Mouse (Mus musculus): Measurements from ENCODE around the gene Dctn1. TPM values are rescaled to one million over a fixed set of nuclear protein-coding genes. Genes with fewer than 3 reads are reported as not detected.

Gene Dctn1
- polyA plus RNA-seq, 1 experiment from 2014 or later: 26.9 TPM

DNA sequence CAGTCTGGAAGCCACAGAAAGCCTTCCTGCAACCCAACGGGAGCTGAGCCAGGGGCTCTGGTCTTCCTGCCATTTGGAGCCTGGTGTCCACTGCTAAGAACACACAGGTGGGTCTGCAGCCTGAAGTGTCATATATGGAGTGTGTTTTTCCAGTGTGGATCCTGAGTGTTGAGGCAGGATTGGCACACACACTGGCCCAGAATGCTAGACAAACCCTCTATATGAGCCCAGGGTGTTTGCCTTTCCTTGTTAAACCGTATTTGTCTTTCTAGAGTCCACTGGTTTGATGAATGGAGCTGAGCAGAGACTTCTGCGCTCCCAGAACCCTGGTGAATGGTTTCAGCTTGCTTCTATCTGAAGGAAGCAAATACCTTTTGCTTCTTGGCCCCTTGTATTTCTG lies 54.1 kb downstream of the Dctn1 start, which contains the start of gene Slc4a5:
Slc4a5 (plus strand) TSS at position 15 of the 400 bp plus-strand sequence.
- Histone ChIP-seq H3K9me3 (replicated peaks; ENCODE audit: control insufficient read depth, low read length) (no peaks in the 10 kb centered on the region), H3K36me3 (ENCODE audit: control insufficient read depth, insufficient read depth) (no peaks in the 10 kb centered on the region), H3K4me2 (ENCODE audit: low read depth, low read length) (no peak within 1 kb of the TSS), H3K4me3 (ENCODE audit: low read depth, low read length) (no peak within 1 kb of the TSS), H3K4me1 (ENCODE audit: control insufficient read depth, low read depth, low read length) (no peaks in the 10 kb centered on the region), H3K27me3 (ENCODE audit: control insufficient read depth, insufficient read depth, low read depth, low read length) (no peaks in the 10 kb centered on the region), H3K9ac (ENCODE audit: low read depth, low read length) (no peak within 1 kb of the TSS), H3K27ac (ENCODE audit: low read length) (no peak within 1 kb of the TSS)
- 47% methylated on average over 3 of the region's 3 CpGs for WGBS (ENCODE audit: insufficient replicate concordance)
- no peak for ATAC-seq (ENCODE audit: low read depth)

DNA sequence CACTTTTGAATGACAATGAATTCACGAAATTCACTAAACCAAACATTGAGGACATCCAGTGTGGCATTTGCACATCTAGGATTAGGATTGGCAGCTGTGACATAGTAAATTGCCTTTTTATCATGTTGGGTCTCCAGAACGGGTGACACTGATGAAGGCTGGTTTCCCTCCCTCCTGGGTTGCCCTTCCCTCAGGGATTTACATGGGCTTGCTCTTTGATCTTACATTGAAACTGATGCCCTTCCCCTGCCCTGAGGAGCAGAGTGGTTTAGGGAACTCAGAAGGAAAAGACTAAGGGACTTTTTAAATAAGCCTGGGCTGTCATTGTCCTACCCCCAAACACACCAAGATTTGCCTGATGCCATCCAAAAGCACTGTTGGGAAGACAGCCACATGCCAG lies 65.8 kb downstream of the Dctn1 start:
- H3K27ac ChIP-seq (ENCODE audit: low read length): no peak overlapping the region
- 45% methylated on average over 2 of the region's 2 CpGs for WGBS (ENCODE audit: insufficient replicate concordance)
- no peaks in the 10 kb centered on the region for H3K9me3 ChIP-seq (replicated peaks; ENCODE audit: control insufficient read depth, low read length)
- no peak overlapping the region for H3K4me3 ChIP-seq (ENCODE audit: low read depth, low read length)
- peaks cover 11% of the 10 kb centered on the region for H3K27me3 ChIP-seq (ENCODE audit: control insufficient read depth, insufficient read depth, low read depth, low read length)
- H3K4me1 ChIP-seq (ENCODE audit: control insufficient read depth, low read depth, low read length): no peaks in the 10 kb centered on the region
- no peak for ATAC-seq (ENCODE audit: low read depth)
- no peaks in the 10 kb centered on the region for H3K36me3 ChIP-seq (ENCODE audit: control insufficient read depth, insufficient read depth)
- no peak overlapping the region for H3K9ac ChIP-seq (ENCODE audit: low read depth, low read length)
- H3K4me2 ChIP-seq (ENCODE audit: low read depth, low read length): no peak overlapping the region

DNA sequence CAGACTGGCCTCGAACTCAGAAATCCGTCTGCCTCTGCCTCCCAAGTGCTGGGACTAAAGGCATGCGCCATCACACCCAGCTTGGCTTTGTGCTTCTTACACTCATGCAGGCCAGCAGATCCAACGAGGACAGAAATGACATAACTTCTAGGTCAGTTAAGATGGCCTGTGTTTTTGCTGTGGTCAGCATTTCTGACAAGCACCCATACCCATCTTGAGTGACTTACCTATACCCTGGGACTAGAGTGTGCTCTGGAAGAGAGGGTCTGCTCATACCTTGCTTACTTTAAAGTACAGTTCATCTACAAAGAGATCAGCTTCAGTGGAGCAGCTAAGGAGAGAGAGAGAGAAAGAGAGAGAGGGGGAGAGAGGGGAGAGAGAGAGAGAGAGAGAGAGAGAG lies 67.6 kb downstream of the Dctn1 start:
- no peak overlapping the region for H3K9ac ChIP-seq (ENCODE audit: low read depth, low read length)
- no peak for ATAC-seq (ENCODE audit: low read depth)
- H3K27me3 ChIP-seq (ENCODE audit: control insufficient read depth, insufficient read depth, low read depth, low read length): peaks cover 22% of the 10 kb centered on the region
- no peaks in the 10 kb centered on the region for H3K36me3 ChIP-seq (ENCODE audit: control insufficient read depth, insufficient read depth)
- no peaks in the 10 kb centered on the region for H3K9me3 ChIP-seq (replicated peaks; ENCODE audit: control insufficient read depth, low read length)
- H3K4me1 ChIP-seq (ENCODE audit: control insufficient read depth, low read depth, low read length): no peaks in the 10 kb centered on the region
- H3K27ac ChIP-seq (ENCODE audit: low read length): no peak overlapping the region
- H3K4me3 ChIP-seq (ENCODE audit: low read depth, low read length): no peak overlapping the region
- 63% methylated on average over 4 of the region's 4 CpGs for WGBS (ENCODE audit: insufficient replicate concordance)
- no peak overlapping the region for H3K4me2 ChIP-seq (ENCODE audit: low read depth, low read length)

DNA sequence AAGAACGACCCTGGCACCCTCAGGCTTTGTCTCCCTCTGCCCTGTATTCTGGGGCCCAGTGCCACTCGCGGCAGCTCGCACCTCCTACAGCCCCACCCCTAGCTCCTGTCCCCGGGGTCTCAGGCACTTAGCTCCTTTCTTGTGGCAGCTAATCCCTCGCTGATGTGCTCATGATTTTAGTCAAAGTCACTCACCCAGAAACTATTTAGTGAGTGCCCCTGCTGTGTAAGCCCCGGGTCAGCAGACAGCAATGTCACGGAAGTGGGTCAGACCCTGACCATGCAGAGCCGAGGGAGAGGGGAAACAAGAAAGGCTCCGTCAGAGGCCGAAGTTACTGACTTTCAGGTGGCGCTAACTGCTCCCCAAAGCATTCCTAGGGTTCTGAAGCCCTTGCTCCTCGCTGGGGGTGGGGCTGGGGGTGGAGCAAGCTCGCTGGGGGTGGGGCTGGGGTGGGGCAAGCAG lies 68.6 kb downstream of the Dctn1 start:
- no peak overlapping the region for H3K27ac ChIP-seq (ENCODE audit: low read length)
- H3K4me2 ChIP-seq (ENCODE audit: low read depth, low read length): peak overlapping the region; percentile 22
- 6% methylated on average over 14 of the region's 14 CpGs for WGBS (ENCODE audit: insufficient replicate concordance)
- H3K9ac ChIP-seq (ENCODE audit: low read depth, low read length): no peak overlapping the region
- H3K4me1 ChIP-seq (ENCODE audit: control insufficient read depth, low read depth, low read length): no peaks in the 10 kb centered on the region
- H3K27me3 ChIP-seq (ENCODE audit: control insufficient read depth, insufficient read depth, low read depth, low read length): peaks cover 28% of the 10 kb centered on the region
- no peaks in the 10 kb centered on the region for H3K36me3 ChIP-seq (ENCODE audit: control insufficient read depth, insufficient read depth)
- no peak for ATAC-seq (ENCODE audit: low read depth)
- no peak overlapping the region for H3K4me3 ChIP-seq (ENCODE audit: low read depth, low read length)
- no peaks in the 10 kb centered on the region for H3K9me3 ChIP-seq (replicated peaks; ENCODE audit: control insufficient read depth, low read length)

DNA sequence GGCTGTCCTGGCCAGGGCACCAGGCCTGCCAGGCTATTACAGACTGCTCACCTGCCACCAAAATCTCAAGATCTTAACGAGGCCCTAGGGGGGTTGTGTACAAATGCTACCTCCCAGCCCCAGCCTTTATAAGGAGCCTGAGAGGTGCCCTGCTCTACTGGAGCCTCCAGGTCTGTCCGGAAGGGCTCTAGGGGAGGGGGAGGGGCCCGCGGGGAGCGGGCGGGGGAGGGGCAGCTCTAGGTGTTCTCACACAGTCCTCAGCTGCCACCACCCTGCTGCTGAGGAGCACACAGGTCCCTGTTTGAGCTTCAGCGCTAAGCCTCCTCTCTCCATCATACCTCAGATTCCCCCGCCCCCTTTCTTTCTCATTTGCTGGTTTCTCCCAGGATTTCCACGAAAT lies 71.4 kb downstream of the Dctn1 start:
- Histone ChIP-seq H3K9ac (ENCODE audit: low read depth, low read length) (no peak overlapping the region), H3K4me3 (ENCODE audit: low read depth, low read length) (no peak overlapping the region), H3K4me2 (ENCODE audit: low read depth, low read length) (no peak overlapping the region), H3K27ac (ENCODE audit: low read length) (no peak overlapping the region), H3K4me1 (ENCODE audit: control insufficient read depth, low read depth, low read length) (no peaks in the 10 kb centered on the region), H3K36me3 (ENCODE audit: control insufficient read depth, insufficient read depth) (no peaks in the 10 kb centered on the region), H3K27me3 (ENCODE audit: control insufficient read depth, insufficient read depth, low read depth, low read length) (peaks cover 38% of the 10 kb centered on the region), H3K9me3 (replicated peaks; ENCODE audit: control insufficient read depth, low read length) (no peaks in the 10 kb centered on the region)
- WGBS (ENCODE audit: insufficient replicate concordance): under 1% methylated on average over 9 of the region's 9 CpGs
- no peak for ATAC-seq (ENCODE audit: low read depth)

DNA sequence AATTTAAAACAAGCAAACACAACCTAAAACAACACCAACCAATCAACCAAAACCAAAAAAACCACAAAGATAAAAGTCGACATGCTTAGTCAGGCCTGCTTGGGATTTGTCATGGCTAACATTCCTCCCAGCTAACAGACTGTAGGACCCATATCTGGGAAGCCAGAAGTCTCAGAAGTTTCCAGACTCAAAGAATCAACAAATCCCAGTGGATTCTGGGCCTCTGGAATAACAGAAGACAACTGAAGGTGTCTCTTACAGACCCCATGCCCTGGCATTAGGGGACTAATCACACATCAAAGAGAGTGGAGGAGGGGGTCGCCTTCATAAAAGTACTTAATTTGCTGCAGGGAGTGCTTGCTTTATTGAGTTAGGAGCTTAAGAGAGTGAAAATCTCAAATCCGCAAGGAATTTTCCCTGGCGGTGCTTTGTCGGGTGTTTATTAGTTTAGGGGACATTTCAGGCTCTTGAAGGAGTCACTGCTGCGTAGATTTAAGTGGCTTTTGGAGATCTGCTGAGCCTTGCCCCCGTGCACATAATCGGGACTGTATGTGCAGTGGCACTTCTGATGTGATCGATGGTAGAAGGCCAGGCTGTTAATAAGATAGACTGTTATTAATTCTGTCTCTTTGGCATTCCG lies 78.8 kb downstream of the Dctn1 start:
- Histone ChIP-seq H3K4me1 (ENCODE audit: control insufficient read depth, low read depth, low read length) (peaks cover 10% of the 10 kb centered on the region; the same call in 1 of the 2 replicates), H3K36me3 (ENCODE audit: control insufficient read depth, insufficient read depth) (no peaks in the 10 kb centered on the region), H3K4me3 (ENCODE audit: low read depth, low read length) (no peak overlapping the region), H3K9ac (ENCODE audit: low read depth, low read length) (no peak overlapping the region), H3K9me3 (replicated peaks; ENCODE audit: control insufficient read depth, low read length) (no peaks in the 10 kb centered on the region), H3K4me2 (ENCODE audit: low read depth, low read length) (no peak overlapping the region), H3K27ac (ENCODE audit: low read length) (no peak overlapping the region), H3K27me3 (ENCODE audit: control insufficient read depth, insufficient read depth, low read depth, low read length) (peaks cover 9% of the 10 kb centered on the region)
- WGBS (ENCODE audit: insufficient replicate concordance): 62% methylated on average over 10 of the region's 10 CpGs
- no peak for ATAC-seq (ENCODE audit: low read depth)

DNA sequence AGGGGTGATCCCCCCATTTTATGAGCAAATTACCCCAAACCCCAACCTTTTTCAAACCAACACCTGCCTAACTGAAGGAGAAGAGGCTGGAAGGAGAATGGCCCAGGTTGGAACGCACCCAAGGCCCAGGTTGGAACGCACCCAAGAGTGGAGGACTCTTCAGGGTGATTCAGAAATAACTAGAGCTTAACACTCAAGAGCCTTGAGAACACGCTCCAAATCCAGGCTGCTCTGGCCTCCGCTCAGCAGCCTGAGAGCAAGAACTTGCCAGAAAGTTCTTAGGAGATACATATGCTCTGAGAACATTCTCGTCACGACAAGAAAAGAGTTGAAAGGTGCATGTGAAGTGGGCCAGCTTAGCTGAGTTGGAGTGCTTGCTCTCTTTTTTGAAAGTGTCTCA lies 79.4 kb downstream of the Dctn1 start:
- Histone ChIP-seq H3K27ac (ENCODE audit: low read length) (peak overlapping the region; percentile 92), H3K4me1 (ENCODE audit: control insufficient read depth, low read depth, low read length) (peaks cover 10% of the 10 kb centered on the region; the same call in 1 of the 2 replicates), H3K27me3 (ENCODE audit: control insufficient read depth, insufficient read depth, low read depth, low read length) (peaks cover 8% of the 10 kb centered on the region), H3K4me2 (ENCODE audit: low read depth, low read length) (no peak overlapping the region), H3K9ac (ENCODE audit: low read depth, low read length) (no peak overlapping the region), H3K4me3 (ENCODE audit: low read depth, low read length) (no peak overlapping the region), H3K36me3 (ENCODE audit: control insufficient read depth, insufficient read depth) (no peaks in the 10 kb centered on the region), H3K9me3 (replicated peaks; ENCODE audit: control insufficient read depth, low read length) (no peaks in the 10 kb centered on the region)
- 84% methylated on average over 6 of the region's 6 CpGs for WGBS (ENCODE audit: insufficient replicate concordance)
- ATAC-seq (ENCODE audit: low read depth): no peak

DNA sequence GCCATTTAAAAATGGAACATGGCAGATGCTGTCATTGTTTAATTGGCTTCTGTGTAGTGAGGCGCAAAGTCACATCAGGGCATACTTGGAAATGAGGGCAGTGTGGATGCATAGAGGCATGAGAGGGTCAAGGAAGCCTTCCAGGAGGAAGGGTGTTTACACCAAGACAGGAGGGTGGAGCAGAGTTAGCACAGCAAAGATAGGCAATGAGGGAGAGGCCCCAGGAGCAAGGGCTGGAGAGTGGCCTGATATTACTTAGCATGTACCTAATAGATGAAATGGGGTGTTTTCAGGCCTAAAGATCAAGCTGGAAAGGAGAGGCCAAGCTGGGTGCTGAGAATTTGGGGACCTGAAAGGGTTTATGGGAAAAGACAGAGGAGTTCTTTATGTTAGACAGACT lies 80.3 kb downstream of the Dctn1 start:
- H3K9me3 ChIP-seq (replicated peaks; ENCODE audit: control insufficient read depth, low read length): no peaks in the 10 kb centered on the region
- peaks cover 10% of the 10 kb centered on the region; the same call in 1 of the 2 replicates for H3K4me1 ChIP-seq (ENCODE audit: control insufficient read depth, low read depth, low read length)
- peak overlapping the region; percentile 46 for H3K4me2 ChIP-seq (ENCODE audit: low read depth, low read length)
- peak; percentile 96 for ATAC-seq (ENCODE audit: low read depth)
- no peaks in the 10 kb centered on the region for H3K27me3 ChIP-seq (ENCODE audit: control insufficient read depth, insufficient read depth, low read depth, low read length)
- peak overlapping the region; percentile 54 for H3K9ac ChIP-seq (ENCODE audit: low read depth, low read length)
- H3K36me3 ChIP-seq (ENCODE audit: control insufficient read depth, insufficient read depth): no peaks in the 10 kb centered on the region
- H3K4me3 ChIP-seq (ENCODE audit: low read depth, low read length): peak overlapping the region; percentile 53
- H3K27ac ChIP-seq (ENCODE audit: low read length): peak overlapping the region; percentile 92
- WGBS (ENCODE audit: insufficient replicate concordance): 73% methylated on average over 1 of the region's 1 CpGs

DNA sequence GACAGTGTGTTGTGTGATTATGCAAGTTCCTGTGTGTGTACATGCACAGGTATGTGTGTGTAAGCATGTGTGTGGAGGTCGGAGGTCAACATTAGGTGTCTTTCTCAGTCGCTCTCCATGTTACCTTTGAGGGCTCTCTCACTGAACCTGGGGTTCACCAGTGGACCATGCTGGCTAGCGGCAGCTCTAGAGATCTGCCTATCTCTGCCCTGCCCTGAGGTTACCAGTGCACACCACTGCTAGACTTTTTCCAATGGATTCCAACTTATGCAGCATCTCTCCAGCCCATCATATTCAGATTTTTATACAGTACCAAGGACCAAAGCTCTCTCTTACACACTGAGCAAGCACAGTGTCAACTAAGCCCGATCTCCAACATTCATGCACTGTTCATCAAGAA lies 81.0 kb downstream of the Dctn1 start:
- Histone ChIP-seq H3K4me1 (ENCODE audit: control insufficient read depth, low read depth, low read length) (peaks cover 10% of the 10 kb centered on the region; the same call in 1 of the 2 replicates), H3K36me3 (ENCODE audit: control insufficient read depth, insufficient read depth) (no peaks in the 10 kb centered on the region), H3K9me3 (replicated peaks; ENCODE audit: control insufficient read depth, low read length) (no peaks in the 10 kb centered on the region), H3K27ac (ENCODE audit: low read length) (peak overlapping the region; percentile 92), H3K27me3 (ENCODE audit: control insufficient read depth, insufficient read depth, low read depth, low read length) (no peaks in the 10 kb centered on the region), H3K9ac (ENCODE audit: low read depth, low read length) (peak overlapping the region; percentile 54), H3K4me2 (ENCODE audit: low read depth, low read length) (peak overlapping the region; percentile 46), H3K4me3 (ENCODE audit: low read depth, low read length) (peak overlapping the region; percentile 53)
- ATAC-seq (ENCODE audit: low read depth): peak; percentile 49; the same call in 1 of the 2 replicates
- 80% methylated on average over 4 of the region's 4 CpGs for WGBS (ENCODE audit: insufficient replicate concordance)

Measured in liver, embryonic 16.5 days (tissue).